Mouse (Mus musculus): ENCODE measurements around the gene Tmprss15. TPM values are rescaled to one million over a fixed set of nuclear protein-coding genes. Genes with fewer than 3 reads are reported as not detected.

Tmprss15 gene
- polyA plus RNA-seq, 1 experiment from 2014 or later = 0.04 TPM

DNA sequence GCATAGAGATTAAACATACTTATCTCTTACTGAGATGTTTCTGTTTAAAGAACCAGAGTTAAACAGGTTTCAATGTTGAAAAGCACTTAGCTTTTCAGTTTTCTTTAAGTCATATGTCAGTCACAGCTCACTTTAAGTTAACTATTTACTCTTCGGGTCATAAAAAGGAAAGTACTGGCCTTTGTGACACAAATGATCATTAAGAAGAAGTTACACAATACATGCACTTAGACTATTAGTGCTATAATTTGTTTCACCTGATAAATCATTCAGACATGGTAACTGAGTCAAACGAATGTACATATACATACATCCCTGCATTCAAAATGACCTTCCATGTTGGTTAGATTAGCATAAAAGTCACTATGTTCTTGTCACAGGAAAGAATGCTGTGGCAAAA is 58.3 kb downstream of the Tmprss15 start:
- Histone ChIP-seq H3K9me3 (ENCODE audit: control insufficient read depth, low read length) (no peaks in the 10 kb centered on the region), H3K36me3 (ENCODE audit: control insufficient read depth, insufficient read depth, low read length) (no peaks in the 10 kb centered on the region), H3K4me1 (ENCODE audit: control insufficient read depth, insufficient read depth, low read length) (no peaks in the 10 kb centered on the region), H3K27ac (ENCODE audit: low read depth, low read length) (no peak overlapping the region), H3K4me2 (no peak overlapping the region), H3K9ac (ENCODE audit: low read length) (no peak overlapping the region), H3K4me3 (ENCODE audit: low read depth, low read length) (no peak overlapping the region), H3K27me3 (ENCODE audit: control insufficient read depth, insufficient read depth, low read length) (no peaks in the 10 kb centered on the region)
- WGBS = 84% methylated on average over 2 of the region's 2 CpGs
- ATAC-seq (ENCODE audit: low FRiP score) = no peak
- DNase-seq (ENCODE audit: low spot score, missing footprints) = no peak

DNA sequence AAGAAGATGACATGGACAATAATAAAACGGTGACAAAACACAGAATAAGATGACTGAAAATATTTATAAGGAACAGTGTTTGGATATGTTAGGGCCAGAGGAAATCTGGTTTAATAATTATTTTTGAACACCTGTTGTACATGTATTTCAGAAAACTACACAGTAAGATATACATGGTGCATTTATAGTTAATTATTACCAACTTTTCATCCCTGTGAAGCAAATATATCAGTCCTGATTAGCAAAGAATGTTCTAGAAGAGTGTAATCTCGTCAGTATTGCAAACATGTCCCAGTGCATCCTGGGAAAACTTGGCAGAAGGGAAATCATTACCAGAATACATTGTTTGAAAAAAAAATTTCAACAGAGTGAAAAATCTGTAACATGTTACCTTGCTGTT is 88.1 kb downstream of the Tmprss15 start:
- DNase-seq (ENCODE audit: low spot score, missing footprints) (no peak), ATAC-seq (ENCODE audit: low FRiP score) (no peak)
- Histone ChIP-seq H3K4me1 (ENCODE audit: control insufficient read depth, insufficient read depth, low read length) (no peaks in the 10 kb centered on the region), H3K9me3 (ENCODE audit: control insufficient read depth, low read length) (no peaks in the 10 kb centered on the region), H3K4me3 (ENCODE audit: low read depth, low read length) (no peak overlapping the region), H3K9ac (ENCODE audit: low read length) (no peak overlapping the region), H3K36me3 (ENCODE audit: control insufficient read depth, insufficient read depth, low read length) (no peaks in the 10 kb centered on the region), H3K27me3 (ENCODE audit: control insufficient read depth, insufficient read depth, low read length) (no peaks in the 10 kb centered on the region), H3K27ac (ENCODE audit: low read depth, low read length) (no peak overlapping the region), H3K4me2 (no peak overlapping the region)
- 87% methylated on average over 2 of the region's 2 CpGs for WGBS

DNA sequence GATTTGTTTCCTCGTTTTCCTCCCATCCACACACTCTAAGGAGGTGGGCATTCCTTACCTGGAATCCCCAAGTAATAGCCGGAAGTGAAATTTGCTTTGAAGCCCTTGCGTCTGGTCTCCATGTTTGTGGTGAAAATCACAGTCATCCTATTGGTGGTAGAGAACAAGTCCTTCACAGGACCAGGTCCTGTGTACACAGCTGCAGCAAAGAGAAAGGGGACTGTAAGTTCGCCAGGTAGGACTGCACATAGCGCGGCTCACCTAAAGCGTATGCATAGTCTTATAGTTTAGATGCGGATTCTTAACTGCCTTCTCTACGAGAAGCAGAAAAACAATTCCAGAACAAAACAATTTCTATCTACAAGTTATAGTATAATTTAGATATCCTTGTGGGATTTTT is 89.2 kb downstream of the Tmprss15 start:
- no peaks in the 10 kb centered on the region for H3K9me3 ChIP-seq (ENCODE audit: control insufficient read depth, low read length)
- ATAC-seq (ENCODE audit: low FRiP score) (no peak), DNase-seq (ENCODE audit: low spot score, missing footprints) (no peak)
- no peak overlapping the region for H3K4me2 ChIP-seq
- no peaks in the 10 kb centered on the region for H3K4me1 ChIP-seq (ENCODE audit: control insufficient read depth, insufficient read depth, low read length)
- H3K36me3 ChIP-seq (ENCODE audit: control insufficient read depth, insufficient read depth, low read length) = no peaks in the 10 kb centered on the region
- no peak overlapping the region for H3K27ac ChIP-seq (ENCODE audit: low read depth, low read length)
- no peak overlapping the region for H3K4me3 ChIP-seq (ENCODE audit: low read depth, low read length)
- no peak overlapping the region for H3K9ac ChIP-seq (ENCODE audit: low read length)
- H3K27me3 ChIP-seq (ENCODE audit: control insufficient read depth, insufficient read depth, low read length) = no peaks in the 10 kb centered on the region
- WGBS = 87% methylated on average over 9 of the region's 9 CpGs

DNA sequence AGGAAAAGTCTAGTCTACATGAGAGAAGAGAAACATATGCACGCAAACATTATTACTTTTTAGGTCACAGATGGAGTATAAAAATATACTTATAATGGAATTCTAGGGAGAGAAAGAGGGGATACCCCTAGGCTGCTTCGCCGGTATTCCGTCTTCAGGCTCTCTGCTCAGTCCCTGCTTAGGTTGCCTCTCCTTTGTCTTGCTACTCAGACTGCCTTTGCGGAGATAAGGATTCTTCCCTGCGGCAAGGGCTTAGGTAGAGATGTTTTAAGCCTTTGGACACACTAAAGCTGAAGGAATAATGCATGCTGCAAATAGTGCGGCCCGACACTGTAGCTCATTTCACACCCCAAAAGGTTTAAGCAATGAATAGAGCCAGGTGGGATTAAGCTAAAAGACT is 114.5 kb downstream of the Tmprss15 start:
- Histone ChIP-seq H3K4me2 (no peak overlapping the region), H3K36me3 (ENCODE audit: control insufficient read depth, insufficient read depth, low read length) (no peaks in the 10 kb centered on the region), H3K27me3 (ENCODE audit: control insufficient read depth, insufficient read depth, low read length) (no peaks in the 10 kb centered on the region), H3K4me3 (ENCODE audit: low read depth, low read length) (no peak overlapping the region), H3K9ac (ENCODE audit: low read length) (no peak overlapping the region), H3K9me3 (ENCODE audit: control insufficient read depth, low read length) (no peaks in the 10 kb centered on the region), H3K27ac (ENCODE audit: low read depth, low read length) (no peak overlapping the region), H3K4me1 (ENCODE audit: control insufficient read depth, insufficient read depth, low read length) (peaks cover 3% of the 10 kb centered on the region; the same call in 1 of the 2 replicates)
- DNase-seq (ENCODE audit: low spot score, missing footprints) (peak; percentile 79), ATAC-seq (ENCODE audit: low FRiP score) (peak; percentile 62; the same call in 1 of the 2 replicates)
- WGBS = 33% methylated on average over 8 of the region's 8 CpGs

DNA sequence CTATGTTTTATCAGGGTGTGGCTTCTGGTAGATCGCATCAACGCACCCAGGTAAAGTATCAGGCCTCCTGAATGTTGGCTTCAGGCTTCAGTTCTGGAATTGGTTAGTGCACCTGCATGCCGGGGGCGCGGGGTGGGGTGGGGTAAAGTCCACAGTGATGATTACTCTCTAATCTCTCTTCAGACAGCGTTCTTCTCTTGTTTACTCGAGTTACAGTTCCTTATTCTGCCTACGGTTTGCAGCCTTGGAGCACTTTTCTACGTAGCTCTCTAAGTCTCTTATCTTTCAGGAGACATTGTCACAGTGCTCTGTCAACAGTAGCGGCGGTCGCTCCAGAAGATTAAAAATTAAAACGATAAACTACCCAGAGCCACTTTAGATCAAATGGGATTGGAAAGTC is 116.8 kb downstream of the Tmprss15 start:
- peaks cover 3% of the 10 kb centered on the region; the same call in 1 of the 2 replicates for H3K4me1 ChIP-seq (ENCODE audit: control insufficient read depth, insufficient read depth, low read length)
- H3K4me2 ChIP-seq = no peak overlapping the region
- no peak overlapping the region for H3K27ac ChIP-seq (ENCODE audit: low read depth, low read length)
- H3K4me3 ChIP-seq (ENCODE audit: low read depth, low read length) = no peak overlapping the region
- 92% methylated on average over 13 of the region's 13 CpGs for whole genome bisulfite sequencing
- DNase-seq (ENCODE audit: low spot score, missing footprints) (peak; percentile 70), ATAC-seq (ENCODE audit: low FRiP score) (no peak)
- no peaks in the 10 kb centered on the region for H3K9me3 ChIP-seq (ENCODE audit: control insufficient read depth, low read length)
- H3K36me3 ChIP-seq (ENCODE audit: control insufficient read depth, insufficient read depth, low read length) = no peaks in the 10 kb centered on the region
- no peaks in the 10 kb centered on the region for H3K27me3 ChIP-seq (ENCODE audit: control insufficient read depth, insufficient read depth, low read length)
- H3K9ac ChIP-seq (ENCODE audit: low read length) = no peak overlapping the region

DNA sequence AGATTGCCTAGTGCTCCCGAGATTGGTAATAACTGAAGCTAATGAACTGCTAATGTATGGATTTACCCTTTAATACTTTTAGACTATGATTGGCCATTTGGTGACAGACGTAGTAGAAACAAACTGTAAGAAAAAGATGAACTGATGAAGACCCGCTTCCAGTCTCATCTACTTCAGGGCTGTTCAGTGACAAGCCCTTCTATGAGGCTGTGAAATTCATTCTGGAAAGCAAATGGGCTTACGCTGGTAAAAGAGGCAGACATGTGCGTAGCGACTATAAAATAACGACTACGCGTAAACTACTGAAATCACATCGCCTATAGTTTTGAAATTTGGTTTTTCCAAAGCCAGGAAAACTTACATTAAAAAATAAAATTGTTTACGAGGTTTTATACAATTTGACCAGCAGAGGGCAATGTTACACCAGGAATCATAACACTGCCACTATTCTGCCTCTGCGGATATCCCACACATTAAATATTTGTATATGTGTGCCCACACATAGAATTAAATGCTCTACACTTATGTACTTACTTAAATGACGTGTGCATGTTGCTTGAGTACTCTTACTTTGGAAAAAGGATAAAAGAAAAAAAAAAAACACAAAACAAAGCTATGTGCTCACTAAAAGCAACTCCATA is 121.7 kb downstream of the Tmprss15 start:
- no peak overlapping the region for H3K9ac ChIP-seq (ENCODE audit: low read length)
- no peaks in the 10 kb centered on the region for H3K9me3 ChIP-seq (ENCODE audit: control insufficient read depth, low read length)
- no peak overlapping the region for H3K27ac ChIP-seq (ENCODE audit: low read depth, low read length)
- DNase-seq (ENCODE audit: low spot score, missing footprints) = peak; percentile 85
- no peaks in the 10 kb centered on the region for H3K27me3 ChIP-seq (ENCODE audit: control insufficient read depth, insufficient read depth, low read length)
- H3K36me3 ChIP-seq (ENCODE audit: control insufficient read depth, insufficient read depth, low read length) = no peaks in the 10 kb centered on the region
- peak; percentile 65; the same call in 1 of the 2 replicates for ATAC-seq (ENCODE audit: low FRiP score)
- H3K4me3 ChIP-seq (ENCODE audit: low read depth, low read length) = no peak overlapping the region
- H3K4me1 ChIP-seq (ENCODE audit: control insufficient read depth, insufficient read depth, low read length) = no peaks in the 10 kb centered on the region
- WGBS = 36% methylated on average over 13 of the region's 13 CpGs
- no peak overlapping the region for H3K4me2 ChIP-seq

DNA sequence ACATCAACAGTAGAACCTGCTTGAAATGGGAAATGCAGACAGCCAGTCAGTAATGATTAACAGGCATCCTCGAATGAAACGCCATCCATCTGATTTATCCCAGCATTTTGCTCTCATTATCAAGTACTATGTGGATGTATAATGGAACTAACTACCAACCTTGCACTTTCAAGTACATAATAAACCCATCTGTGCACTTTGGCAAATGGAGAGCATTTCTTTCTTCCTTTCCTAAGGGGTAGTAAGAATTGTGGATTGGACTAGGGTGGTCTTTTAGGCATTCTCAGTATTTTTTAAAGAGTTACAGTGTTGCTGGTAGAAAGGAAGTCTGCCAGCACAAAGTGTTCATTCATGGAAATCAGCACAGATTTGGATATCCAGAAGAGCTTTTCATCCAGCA is 133.5 kb downstream of the Tmprss15 start:
- WGBS = 90% methylated on average over 2 of the region's 2 CpGs

DNA sequence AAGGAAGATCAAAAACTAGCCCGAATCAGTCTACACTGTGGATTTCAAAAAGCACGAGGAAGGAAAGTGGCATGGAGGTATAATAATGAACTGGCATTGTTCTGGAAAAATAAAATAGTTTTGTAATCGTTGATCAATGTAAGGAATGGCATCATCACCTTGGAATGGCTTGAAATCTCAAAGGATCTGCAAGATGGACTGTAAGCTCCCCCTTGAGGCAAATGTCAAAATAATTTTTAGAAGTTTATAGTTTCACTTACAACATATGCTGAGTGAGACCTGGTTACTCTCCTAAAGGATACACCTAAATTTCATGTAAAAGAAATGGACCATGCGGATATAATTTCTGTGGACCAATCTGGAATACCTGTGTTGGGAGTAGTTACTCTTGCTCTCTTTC is 140.5 kb downstream of the Tmprss15 start:
- Histone ChIP-seq H3K4me1 (ENCODE audit: control insufficient read depth, insufficient read depth, low read length) (no peaks in the 10 kb centered on the region), H3K36me3 (ENCODE audit: control insufficient read depth, insufficient read depth, low read length) (no peaks in the 10 kb centered on the region), H3K4me3 (ENCODE audit: low read depth, low read length) (no peak overlapping the region), H3K9ac (ENCODE audit: low read length) (no peak overlapping the region), H3K4me2 (no peak overlapping the region), H3K27me3 (ENCODE audit: control insufficient read depth, insufficient read depth, low read length) (no peaks in the 10 kb centered on the region), H3K9me3 (ENCODE audit: control insufficient read depth, low read length) (no peaks in the 10 kb centered on the region), H3K27ac (ENCODE audit: low read depth, low read length) (no peak overlapping the region)
- 85% methylated on average over 4 of the region's 4 CpGs for WGBS
- no peak for ATAC-seq (ENCODE audit: low FRiP score)
- no peak for DNase-seq (ENCODE audit: low spot score, missing footprints)

More for the DNA sequence above, 133.5 kb downstream of the Tmprss15 start:
- Histone ChIP-seq H3K9ac (ENCODE audit: low read length) (no peak overlapping the region), H3K36me3 (ENCODE audit: control insufficient read depth, insufficient read depth, low read length) (no peaks in the 10 kb centered on the region), H3K27me3 (ENCODE audit: control insufficient read depth, insufficient read depth, low read length) (no peaks in the 10 kb centered on the region), H3K4me3 (ENCODE audit: low read depth, low read length) (no peak overlapping the region), H3K27ac (ENCODE audit: low read depth, low read length) (no peak overlapping the region), H3K4me1 (ENCODE audit: control insufficient read depth, insufficient read depth, low read length) (no peaks in the 10 kb centered on the region), H3K4me2 (no peak overlapping the region), H3K9me3 (ENCODE audit: control insufficient read depth, low read length) (no peaks in the 10 kb centered on the region)
- DNase-seq (ENCODE audit: low spot score, missing footprints) = peak; percentile 47
- ATAC-seq (ENCODE audit: low FRiP score) = no peak

DNA sequence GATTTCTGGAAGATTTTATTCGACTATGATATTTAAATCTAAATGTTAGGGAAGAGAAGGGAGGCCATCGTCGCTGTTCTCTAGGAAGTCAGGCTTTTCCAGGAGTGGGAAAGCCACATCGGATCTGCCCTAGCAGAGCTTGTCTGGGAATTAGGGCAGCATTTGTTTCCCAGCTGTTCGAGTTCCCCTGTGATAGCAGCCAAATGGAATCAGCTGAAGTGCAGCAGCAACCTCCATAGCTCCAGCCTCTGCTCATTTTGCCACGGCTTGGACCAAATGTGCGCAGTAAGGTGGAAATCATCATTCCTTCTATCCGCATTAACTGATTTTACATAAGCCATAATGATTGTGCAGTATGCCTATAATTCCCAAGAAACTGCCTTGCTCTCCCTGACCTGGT is 153.1 kb downstream of the Tmprss15 start:
- Histone ChIP-seq H3K9me3 (ENCODE audit: control insufficient read depth, low read length) (no peaks in the 10 kb centered on the region), H3K4me2 (no peak overlapping the region), H3K9ac (ENCODE audit: low read length) (no peak overlapping the region), H3K4me1 (ENCODE audit: control insufficient read depth, insufficient read depth, low read length) (no peaks in the 10 kb centered on the region), H3K4me3 (ENCODE audit: low read depth, low read length) (no peak overlapping the region), H3K27ac (ENCODE audit: low read depth, low read length) (no peak overlapping the region), H3K27me3 (ENCODE audit: control insufficient read depth, insufficient read depth, low read length) (no peaks in the 10 kb centered on the region), H3K36me3 (ENCODE audit: control insufficient read depth, insufficient read depth, low read length) (no peaks in the 10 kb centered on the region)
- no peak for ATAC-seq (ENCODE audit: low FRiP score)
- DNase-seq (ENCODE audit: low spot score, missing footprints) = no peak
- WGBS = 86% methylated on average over 8 of the region's 8 CpGs
